Mouse (Mus musculus) spleen, adult 2 months (tissue): ENCODE measurements around the gene Ablim1.

Experiments
- CTCF ChIP-seq: fragments of 200-500 bp; IDR thresholded peaks from 2 replicates; pipeline ENCODE4 v1.5.1; 2011; ENCODE audit warnings: mild to moderate bottlenecking, inconsistent platforms; ENCODE audit not compliant: insufficient read depth, insufficient read length, insufficient replicate concordance; ENCODE audit errors: extremely low read depth
- POLR2A ChIP-seq: fragments of 200-500 bp; IDR thresholded peaks from 2 replicates; pipeline ENCODE4 v1.6.1; 2011; ENCODE audit warnings: low read depth, low read length, inconsistent platforms

- TF ChIP-seq POLR2A (no peak), CTCF (no peak)
Measured at GRCm38 (mm10) chr19:57237534-57237933, 77.2 kb downstream of the Ablim1 start.
